Mouse (Mus musculus): Measurements from ENCODE around the gene Grb10. TPM values are rescaled to one million over a fixed set of nuclear protein-coding genes. Genes with fewer than 3 reads are reported as not detected.

Gene Grb10
- total and polyA plus RNA-seq, 3 experiments: 44.2 to 87.0 (median 81.2) TPM

Other genes starting within 250 kb of the Grb10 start
- gene Fignl1, start 229.7 kb downstream of the Grb10 start, total RNA-seq (2021): 1 to 10 TPM; 1.3 to 2.7 TPM
- gene Fignl1, start 229.7 kb downstream of the Grb10 start, polyA plus RNA-seq (2012; rRNA removed): 0.20 and 0.22 TPM in 2 replicates
- 10 to 100 TPM; 46.1 to 86.5 TPM for gene Ddc, start 140.5 kb downstream of the Grb10 start, total RNA-seq (2021)
- 11.0 and 13.5 TPM in 2 replicates for gene Ddc, start 140.5 kb downstream of the Grb10 start, polyA plus RNA-seq (2012; rRNA removed)